Mouse (Mus musculus) CH12F3 (cell line): ENCODE results near the gene Dcaf8.

Experiments
- in situ Hi-C: fragments of 300-500 bp; cut with MboI; formaldehyde crosslinking; loops from 2 replicates; pipeline ENCODE4 v1.14.3; 2020; ENCODE audit warnings: low sequenced_read_pairs

Gene Dcaf8

DNA sequence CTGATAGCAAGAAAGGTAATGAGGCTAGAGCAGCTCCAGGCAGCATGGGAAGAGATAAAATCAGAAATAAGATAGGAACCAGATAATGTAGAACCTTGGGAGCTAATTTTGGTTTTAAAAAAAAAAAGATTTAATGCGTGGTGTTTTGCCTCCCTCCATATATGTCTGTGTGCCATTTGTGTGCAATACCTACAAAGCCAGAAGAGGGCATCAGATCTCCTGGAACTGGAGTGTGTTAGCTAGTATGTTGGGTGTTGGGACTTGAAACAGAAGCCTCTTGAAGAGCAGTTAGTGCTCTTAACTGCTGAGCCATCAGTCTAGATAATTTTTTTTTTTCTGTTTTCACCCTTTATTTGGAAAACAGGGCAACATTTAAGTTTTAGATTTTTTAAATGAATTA lies 4.3 kb upstream of the Dcaf8 start:
- in situ Hi-C loops: no loop called here

DNA sequence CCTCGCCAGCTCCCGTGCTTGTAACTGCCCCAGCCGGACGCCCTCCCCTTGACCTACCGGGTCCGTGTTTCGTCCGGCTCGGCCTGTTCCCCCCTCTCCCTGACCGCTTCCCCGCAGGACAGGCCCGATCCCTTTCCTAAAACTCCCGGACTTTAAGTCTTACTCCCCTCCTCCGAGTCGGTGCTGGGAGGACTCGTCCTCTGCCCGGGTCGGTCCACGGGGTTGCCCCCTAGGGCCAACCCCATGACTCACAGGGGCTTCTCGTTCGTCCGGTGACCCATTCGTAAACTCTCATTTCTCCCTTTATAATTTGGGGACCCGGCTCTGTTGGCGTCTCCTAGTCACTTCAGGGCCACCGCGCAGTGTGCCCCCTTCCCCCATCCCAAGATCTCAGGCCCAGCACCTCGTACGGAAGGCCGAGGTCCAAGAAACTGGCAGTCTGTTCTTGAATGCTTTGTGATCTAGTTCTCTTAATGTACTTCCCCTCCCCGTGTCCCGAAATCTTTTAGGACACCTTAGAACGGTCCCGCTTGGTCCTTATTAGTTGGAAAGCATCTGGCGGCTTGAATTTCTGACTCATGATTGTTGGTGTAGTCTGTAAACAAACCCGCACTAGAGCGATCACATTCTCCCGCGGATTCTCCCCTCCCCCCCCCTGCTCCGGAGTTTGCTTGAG lies 533 bp downstream of the Dcaf8 start:
- in situ Hi-C loops: no loop called here

- in situ Hi-C loops: no loop called here
Measured at GRCm38 (mm10) chr1:172148955-172149815, 1.3 kb downstream of the Dcaf8 start.

- in situ Hi-C loops: no loop called here
Measured at GRCm38 (mm10) chr1:172154536-172154935, 6.7 kb downstream of the Dcaf8 start.

- in situ Hi-C loops: no loop called here
Measured at GRCm38 (mm10) chr1:172155518-172155917, 7.6 kb downstream of the Dcaf8 start.

GRCm38 (mm10) chr1:172159970-172160369 lies 12.1 kb downstream of the Dcaf8 start:
- in situ Hi-C loops: no loop called here

- in situ Hi-C loops: no loop called here
Measured at GRCm38 (mm10) chr1:172160508-172160907, 12.6 kb downstream of the Dcaf8 start.

- in situ Hi-C loops: no loop called here
Measured at GRCm38 (mm10) chr1:172162009-172162408, 14.1 kb downstream of the Dcaf8 start.

- in situ Hi-C loops: no loop called here
Measured at GRCm38 (mm10) chr1:172162959-172163358, 15.1 kb downstream of the Dcaf8 start.

DNA sequence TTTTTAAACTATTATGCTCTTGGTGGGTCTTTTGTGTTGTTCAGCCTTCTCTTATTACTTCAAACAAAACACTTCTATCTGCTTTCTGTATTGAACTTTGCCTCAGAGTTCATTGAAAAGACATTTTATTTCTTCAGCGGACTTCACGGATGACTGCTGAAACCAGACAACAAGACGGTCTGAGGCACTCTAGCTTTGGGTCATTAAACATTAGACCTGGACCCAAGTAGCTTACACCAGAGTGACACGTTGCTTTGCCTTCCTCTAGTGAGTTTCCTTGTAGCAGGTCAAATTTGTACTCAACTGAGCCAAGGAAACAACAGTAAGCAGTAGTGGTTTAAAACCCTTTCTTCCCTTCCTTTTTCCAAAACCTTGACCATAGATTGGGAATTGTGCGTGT lies 20.0 kb downstream of the Dcaf8 start:
- in situ Hi-C loops: no loop called here

- in situ Hi-C loops: no loop called here
Measured at GRCm38 (mm10) chr1:172169809-172170208, 21.9 kb downstream of the Dcaf8 start.

- in situ Hi-C loops: no loop called here
Measured at GRCm38 (mm10) chr1:172172381-172172780, 24.5 kb downstream of the Dcaf8 start.

- in situ Hi-C loops: no loop called here
Measured at GRCm38 (mm10) chr1:172173181-172173580, 25.3 kb downstream of the Dcaf8 start.

DNA sequence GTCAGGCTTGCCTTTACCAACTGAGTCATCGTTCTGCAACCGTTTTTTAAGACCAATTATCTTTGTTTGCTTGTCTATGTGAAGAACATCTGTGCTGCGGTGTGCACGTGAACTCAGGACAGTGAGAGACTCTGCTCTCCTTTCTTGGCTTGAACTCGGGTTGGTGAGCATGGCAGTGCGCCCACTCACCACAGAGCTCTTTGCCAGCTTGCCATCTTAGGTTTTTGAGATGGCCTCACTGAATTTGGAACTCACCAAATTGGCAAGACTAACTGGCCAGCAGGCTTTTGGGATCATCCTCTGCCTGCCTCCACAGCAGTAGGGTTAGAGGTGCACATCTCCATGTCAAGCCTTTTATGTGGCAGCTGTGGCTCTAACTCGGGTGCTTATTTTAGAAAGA lies 29.9 kb downstream of the Dcaf8 start:
- in situ Hi-C loops: no loop called here

GRCm38 (mm10) chr1:172179102-172179501 lies 31.2 kb downstream of the Dcaf8 start:
- in situ Hi-C loops: no loop called here

GRCm38 (mm10) chr1:172180881-172181280 lies 33.0 kb downstream of the Dcaf8 start:
- in situ Hi-C loops: no loop called here

DNA sequence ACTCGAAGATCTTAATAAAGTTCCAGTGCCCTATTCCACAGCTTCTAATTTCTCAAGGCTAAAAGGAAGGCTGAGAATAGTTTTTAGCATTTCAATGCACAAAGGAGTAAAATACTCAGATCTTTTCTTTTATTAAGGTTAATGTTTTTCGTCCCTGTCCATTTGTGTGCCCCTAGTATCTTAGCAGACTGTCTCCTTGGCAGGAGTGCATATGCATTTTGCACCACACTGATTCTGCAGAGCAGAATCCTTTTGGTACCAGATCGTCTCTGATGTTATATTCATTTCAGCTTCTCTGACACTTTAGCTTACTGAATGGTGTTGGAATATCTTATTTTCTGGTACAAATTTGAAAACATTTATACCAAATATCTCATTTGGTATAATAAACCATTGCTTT lies 33.9 kb downstream of the Dcaf8 start:
- in situ Hi-C loops: no loop called here

GRCm38 (mm10) chr1:172183056-172183455 lies 35.2 kb downstream of the Dcaf8 start:
- in situ Hi-C loops: no loop called here

DNA sequence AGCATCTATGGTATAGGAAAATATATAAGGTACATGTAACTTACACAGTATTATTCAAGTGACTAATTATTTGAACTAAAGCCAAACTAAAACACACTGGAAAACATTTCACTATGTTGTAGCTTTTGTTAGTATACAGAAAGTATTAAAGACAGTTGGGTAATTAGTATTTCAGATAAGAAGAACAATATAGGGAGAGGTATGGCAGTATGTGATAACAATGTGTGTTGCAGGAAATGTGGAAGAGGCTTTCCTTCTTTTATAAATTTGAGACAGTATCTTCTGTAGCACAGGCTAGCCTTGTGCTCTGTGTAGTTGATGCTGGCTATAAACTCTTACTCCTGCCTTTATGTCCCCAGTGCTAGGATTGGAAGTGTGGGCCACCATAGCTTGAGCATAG lies 36.0 kb downstream of the Dcaf8 start:
- in situ Hi-C loops: no loop called here

GRCm38 (mm10) chr1:172186401-172187289 lies 38.8 kb downstream of the Dcaf8 start:
- in situ Hi-C loops: no loop called here

GRCm38 (mm10) chr1:172188891-172189290 lies 41.0 kb downstream of the Dcaf8 start:
- in situ Hi-C loops: no loop called here
